Mouse (Mus musculus) liver, adult 2 months (tissue): ENCODE results near the gene Tmem198b.

Source experiments
- CTCF ChIP-seq: fragments of 200-500 bp; IDR thresholded peaks from 2 replicates; pipeline ENCODE4 v1.5.1; 2011; ENCODE audit warnings: low read depth, low read length, control low read depth
- POLR2A ChIP-seq: fragments of 200-500 bp; IDR thresholded peaks from 2 replicates; pipeline ENCODE4 v1.6.1; 2011; ENCODE audit warnings: low read length, control low read depth; ENCODE audit not compliant: insufficient read depth; ENCODE audit errors: extremely low read depth

- TF ChIP-seq POLR2A (no peak), CTCF (no peak)
Observed at GRCm38 (mm10) chr10:128780200-128780599, 24.0 kb downstream of the Tmem198b start.
